In the genomic region with DNA sequence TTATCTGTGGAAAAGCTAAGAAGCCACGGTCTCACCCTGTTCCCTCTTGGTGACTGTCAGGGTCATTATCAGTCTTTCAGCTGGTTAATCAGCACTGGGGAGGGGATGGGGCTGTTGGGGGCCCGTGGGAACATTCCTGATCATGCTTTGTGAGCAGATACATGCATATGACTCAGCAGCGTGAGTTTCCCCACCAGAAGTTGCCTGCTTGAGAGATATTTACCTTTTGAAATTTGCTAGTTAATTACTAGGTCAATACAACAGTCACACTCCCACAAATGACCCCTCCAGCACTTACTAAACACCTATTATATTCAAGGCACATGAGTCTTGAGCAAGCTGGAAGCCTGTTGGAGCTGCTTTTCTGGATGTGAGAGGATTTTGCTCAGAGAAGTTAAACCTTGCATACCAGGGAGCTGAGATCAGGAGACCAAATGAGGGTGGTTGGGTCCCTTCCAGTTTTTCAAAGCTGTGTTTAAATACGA, we compare ENCODE assay signal across 10 mouse cellular contexts. TPM values are rescaled to one million over a fixed set of nuclear protein-coding genes. Genes with fewer than 3 reads are reported as not detected.
A peak's percentile ranks its signal among the peaks of the same experiment; 100 is the strongest.
DNase-seq lines count a peak whose midpoint lies in the region; ATAC-seq lines count a peak whose summit lies in the region.
"Had no signal": no experiment of that assay in that cellular context is flagged by ENCODE, and none has a peak within 500 bp of the region (broad histone marks: within the 10 kb centered on the region; RNA-seq: fewer than 3 reads in every experiment).

No protein-coding gene starts in this region.

- H3K27me3 ChIP-seq in stomach, embryonic 14.5 days (ENCODE audit: control insufficient read depth, insufficient read depth, low read length), result no peaks in the 10 kb centered on the region
- no peaks in the 10 kb centered on the region for H3K27me3 ChIP-seq in neural tube, embryonic 15.5 days (replicated peaks)
- H3K27me3 ChIP-seq: neural tube, embryonic 12.5 days had no signal

- ATAC-seq in common myeloid progenitor, adult 5-6 weeks (replicated peaks; ENCODE audit: low read depth, poor library complexity, severe bottlenecking), result peak; percentile 41; the same call in 1 of the 2 replicates
- ATAC-seq in stomach, embryonic 14.5 days (ENCODE audit: insufficient number of reproducible peaks, insufficient read depth, low FRiP score, low read depth), result peak; percentile 59
- no peak for ATAC-seq in neural tube, embryonic 15.5 days (ENCODE audit: low FRiP score)

- H3K27ac ChIP-seq in stomach, embryonic 14.5 days (ENCODE audit: low read length), result peak overlapping the region; percentile 83; the same call in 1 of the 2 replicates
- H3K27ac ChIP-seq in neural tube, embryonic 15.5 days (replicated peaks), result no peak overlapping the region
- H3K27ac ChIP-seq: neural tube, embryonic 12.5 days had no signal

- peak; percentile 7 for DNase-seq in retina, embryonic 14.5 days (ENCODE audit: low spot score)
- DNase-seq in retina, postnatal 1 day, result no peak
- peak; percentile 22 for DNase-seq in kidney, postnatal 10 days
- no peak for DNase-seq in layer of hippocampus, adult 11-12 months (ENCODE audit: low spot score)
- no peak for DNase-seq in spleen, adult 18-20 months
- DNase-seq: thymus, postnatal 4 days had no signal

- no peak overlapping the region for H3K4me3 ChIP-seq in stomach, embryonic 14.5 days (ENCODE audit: low read depth, low read length)
- H3K4me3 ChIP-seq in neural tube, embryonic 15.5 days (replicated peaks), result no peak overlapping the region
- H3K4me3 ChIP-seq: neural tube, embryonic 12.5 days had no signal

- H3K4me2 ChIP-seq in stomach, embryonic 14.5 days (replicated peaks; ENCODE audit: low read depth, low read length), result 0 out of 2 replicates have a peak overlapping the region, but pooled peaks have one; percentile 10
- H3K4me2 ChIP-seq in neural tube, embryonic 15.5 days, result no peak overlapping the region
- H3K4me2 ChIP-seq: neural tube, embryonic 12.5 days had no signal

- H3K4me1 ChIP-seq in stomach, embryonic 14.5 days (ENCODE audit: control insufficient read depth, insufficient read depth, low read length), result peaks cover 8% of the 10 kb centered on the region; the same call in 1 of the 2 replicates
- H3K4me1 ChIP-seq in neural tube, embryonic 15.5 days, result 0 out of 2 replicates have a peak, but pooled peaks cover 3% of the 10 kb centered on the region

- no peaks in the 10 kb centered on the region for H3K36me3 ChIP-seq in stomach, embryonic 14.5 days (ENCODE audit: control insufficient read depth, insufficient read depth, low read length)
- no peaks in the 10 kb centered on the region for H3K36me3 ChIP-seq in neural tube, embryonic 15.5 days
- H3K36me3 ChIP-seq: neural tube, embryonic 12.5 days had no signal

- 32% methylated on average over 4 of the region's 4 CpGs for WGBS in stomach, embryonic 14.5 days
- WGBS in neural tube, embryonic 15.5 days, result 54% methylated on average over 4 of the region's 4 CpGs

- H3K9ac ChIP-seq in stomach, embryonic 14.5 days (replicated peaks; ENCODE audit: low read depth, low read length), result no peak overlapping the region
- H3K9ac ChIP-seq in neural tube, embryonic 15.5 days (replicated peaks), result no peak overlapping the region
- H3K9ac ChIP-seq: neural tube, embryonic 12.5 days had no signal

- H3K9me3 ChIP-seq in stomach, embryonic 14.5 days (ENCODE audit: control insufficient read depth, low read depth, low read length), result no peaks in the 10 kb centered on the region
- H3K9me3 ChIP-seq in neural tube, embryonic 15.5 days (replicated peaks), result no peaks in the 10 kb centered on the region
- H3K9me3 ChIP-seq: neural tube, embryonic 12.5 days had no signal

RNA-seq across cellular contexts. Expression of a gene that starts 11.5 kb away (rescaled TPM):
- 41.4 and 44.5 TPM in 2 replicates for total RNA-seq in common myeloid progenitor, adult 5-6 weeks (2017)
- polyA plus RNA-seq in stomach, embryonic 14.5 days (2014; fragmentation: Nextera tagmentation; extraction: Ambion mirVana), result 13.7 and 17.9 TPM in 2 replicates
- 8.8 and 10.1 TPM in 2 replicates for polyA plus RNA-seq in neural tube, embryonic 15.5 days (2015; fragmentation: Nextera tagmentation; extraction: Ambion mirVana)

RNA-seq across cellular contexts. Expression of a gene that starts 55.7 kb away (rescaled TPM):
- total RNA-seq in common myeloid progenitor, adult 5-6 weeks (2017), result 41.2 and 44.9 TPM in 2 replicates
- polyA plus RNA-seq in stomach, embryonic 14.5 days (2014; fragmentation: Nextera tagmentation; extraction: Ambion mirVana), result 175 and 181 TPM in 2 replicates
- 186 and 202 TPM in 2 replicates for polyA plus RNA-seq in neural tube, embryonic 15.5 days (2015; fragmentation: Nextera tagmentation; extraction: Ambion mirVana)

Comparison
In these comparisons a context has a peak if more than half of its experiments do, and no peak if none do; other contexts are left out.
1. DNase-seq: peak in retina, embryonic 14.5 days (single experiment) and kidney, postnatal 10 days (single experiment); none in retina, postnatal 1 day (single experiment), layer of hippocampus, adult 11-12 months (single experiment) and spleen, adult 18-20 months (0 of 2).